Mouse (Mus musculus): ENCODE results near the gene Tmem218.

The Tmem218 gene

DNA sequence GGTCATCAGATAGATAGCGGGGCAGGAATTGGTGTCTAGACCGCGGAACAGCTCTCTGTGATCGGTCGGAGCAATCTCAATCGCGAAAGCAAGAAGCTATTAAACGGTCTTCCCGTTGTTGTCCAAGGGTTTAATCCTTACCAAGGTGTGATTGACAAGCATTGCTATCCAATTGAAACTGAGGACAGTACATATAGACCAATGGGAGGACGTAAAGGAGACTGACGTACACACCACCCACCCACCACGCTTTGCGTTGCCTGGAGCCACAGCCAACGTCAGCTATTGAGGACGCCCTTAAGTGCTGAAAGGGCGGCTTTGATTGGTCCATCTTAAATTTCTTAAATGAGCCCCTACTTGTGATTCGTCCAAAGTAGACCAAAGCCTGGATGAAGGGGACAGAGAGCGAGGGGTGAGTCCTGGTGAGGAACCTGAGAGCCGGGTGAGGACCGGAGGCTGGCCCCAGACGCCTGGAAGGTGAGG lies at the start of gene Tmem218:
Gene Tmem218 (plus strand): TSS at position 295 of the 483 bp plus-strand sequence.
- DNase-seq (ENCODE audit: low read depth, low spot score) = peak; percentile 98

DNA sequence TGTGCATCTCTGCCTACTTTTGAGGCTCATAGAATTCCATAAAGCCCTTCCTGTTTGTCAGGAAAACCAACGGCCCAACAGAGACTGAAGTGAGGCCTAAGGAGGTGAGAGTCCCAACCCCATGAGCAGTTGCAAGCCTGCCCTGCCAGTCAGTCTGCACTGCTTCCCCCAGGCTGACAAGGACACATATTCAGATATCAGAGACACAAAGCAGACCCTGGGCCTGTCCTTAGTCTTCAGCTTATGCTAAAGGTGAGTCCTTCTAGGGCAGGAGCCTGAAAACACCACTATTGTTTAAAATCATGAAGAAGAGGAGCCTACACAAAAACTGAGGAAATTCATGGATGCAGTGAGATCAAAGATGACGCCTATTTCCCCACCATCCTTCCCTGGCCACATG lies 47.3 kb upstream of the Tmem218 start:
- DNase-seq (ENCODE audit: low read depth, low spot score) = no peak

DNA sequence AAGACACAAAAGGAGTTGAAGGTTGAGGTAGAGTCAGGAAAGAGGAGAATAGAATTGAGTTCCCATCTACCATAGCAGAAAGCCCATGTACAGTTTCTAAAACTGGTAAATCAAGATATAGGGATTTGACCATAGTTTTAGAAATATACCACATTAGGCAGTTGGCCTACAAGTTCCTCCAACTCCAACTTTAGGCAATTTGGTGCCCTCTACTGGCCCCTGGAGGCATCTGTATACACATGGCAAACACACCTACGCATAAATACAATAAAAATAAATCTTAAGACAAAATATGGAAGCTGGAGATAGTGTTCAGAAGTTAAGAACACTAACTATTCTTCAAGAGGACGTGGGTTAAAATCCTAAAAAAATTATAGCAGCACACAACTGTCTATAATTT lies 41.1 kb upstream of the Tmem218 start:
- no peak for DNase-seq (ENCODE audit: low read depth, low spot score)

DNA sequence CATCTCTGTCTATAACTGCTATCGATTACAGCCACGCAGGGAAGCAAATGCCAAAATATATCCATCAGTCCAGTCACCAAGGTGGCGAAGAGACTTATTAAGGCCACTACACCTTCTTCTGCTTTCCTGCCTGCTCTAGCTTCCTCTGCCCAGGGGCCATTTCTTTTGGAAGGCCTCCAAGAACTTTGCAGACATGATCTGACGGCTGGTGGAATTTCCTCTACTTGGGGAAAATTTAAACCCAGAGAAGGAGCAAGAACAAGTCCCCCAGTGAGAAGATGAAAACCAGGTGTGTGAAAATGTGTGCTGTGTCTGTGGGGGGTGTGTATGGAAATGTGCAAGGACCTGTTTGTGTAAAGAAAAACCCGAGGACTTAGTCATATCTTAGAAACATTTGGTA lies 34.6 kb upstream of the Tmem218 start:
- DNase-seq (ENCODE audit: low read depth, low spot score) = no peak

DNA sequence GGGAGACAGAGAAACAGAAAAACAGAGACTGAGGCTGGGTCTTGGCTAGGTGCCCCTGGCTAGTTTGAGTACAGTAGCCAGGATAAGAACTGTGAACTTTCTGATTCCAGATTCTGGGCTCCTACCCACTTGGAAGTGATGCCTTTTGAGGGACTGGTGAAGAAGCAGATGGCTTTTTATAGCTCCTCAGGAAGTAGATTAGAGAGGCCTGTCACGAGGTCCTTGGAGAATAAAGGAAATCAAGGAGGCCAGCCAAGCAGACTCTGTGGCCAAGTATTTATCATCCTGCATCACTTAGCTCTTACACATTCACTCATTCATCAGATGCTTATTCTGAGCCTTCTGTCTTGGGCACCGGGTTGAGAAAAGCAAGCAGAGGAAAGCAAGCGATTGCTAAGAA lies 32.0 kb upstream of the Tmem218 start:
- DNase-seq (ENCODE audit: low read depth, low spot score) = no peak

DNA sequence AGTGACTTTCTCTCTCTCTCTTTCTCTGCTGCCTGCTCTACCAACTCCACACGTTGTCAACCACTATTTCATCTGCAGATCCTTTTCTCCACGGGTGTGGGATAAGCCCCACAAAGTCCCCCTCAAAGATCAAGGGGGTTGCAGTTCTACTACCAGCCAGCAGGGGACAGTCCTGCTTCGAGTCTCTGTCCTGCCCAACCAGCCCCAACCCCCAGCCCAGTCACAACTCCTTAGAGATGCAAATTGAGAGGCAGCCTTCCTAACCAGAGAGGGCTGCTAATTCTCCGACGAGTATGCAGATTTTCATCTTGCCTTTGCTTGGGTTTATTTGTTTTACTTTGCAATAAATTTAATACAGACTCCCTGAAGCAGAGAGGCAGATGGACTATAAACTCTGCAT lies 30.9 kb upstream of the Tmem218 start:
- DNase-seq (ENCODE audit: low read depth, low spot score) = peak; percentile 72

DNA sequence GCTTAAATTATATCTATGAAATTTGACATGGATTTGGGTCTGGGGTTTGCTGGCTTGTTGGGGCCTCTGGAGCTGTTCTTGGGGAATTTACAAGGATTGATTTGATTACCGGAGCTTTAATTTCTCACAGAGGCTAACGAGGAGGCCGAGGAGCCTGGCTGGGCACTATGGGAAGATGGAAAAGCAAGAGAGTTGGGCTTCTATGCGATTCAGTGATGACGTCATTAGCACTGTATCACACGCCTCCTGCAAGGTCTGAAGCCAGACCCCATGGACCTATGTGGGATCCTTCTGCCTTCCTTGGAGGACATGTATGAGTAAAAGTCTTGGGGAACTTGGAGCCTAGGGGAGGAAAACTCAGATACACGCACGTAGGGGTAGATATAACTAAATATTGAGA lies 30.5 kb upstream of the Tmem218 start:
- no peak for DNase-seq (ENCODE audit: low read depth, low spot score)

DNA sequence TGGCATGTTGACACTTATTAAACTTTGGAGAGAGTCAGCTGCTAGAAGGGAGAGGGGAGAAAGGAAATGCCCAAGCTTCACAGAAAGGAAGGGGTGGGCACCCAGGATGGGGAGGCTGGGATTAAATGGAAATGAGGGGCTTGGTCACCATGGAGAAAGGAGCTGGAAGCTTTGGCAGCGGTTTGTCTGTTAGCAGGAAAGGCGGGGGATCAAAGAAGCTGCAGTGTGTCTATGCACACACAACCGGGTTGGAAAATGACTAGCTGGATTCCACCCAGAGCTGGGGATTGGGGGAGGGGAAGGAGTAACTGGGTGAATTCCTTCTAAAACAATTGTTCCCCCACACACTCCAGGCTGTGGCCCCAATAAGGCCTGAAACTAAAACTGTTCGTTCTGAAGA lies 29.1 kb upstream of the Tmem218 start:
- DNase-seq (ENCODE audit: low read depth, low spot score) = no peak

DNA sequence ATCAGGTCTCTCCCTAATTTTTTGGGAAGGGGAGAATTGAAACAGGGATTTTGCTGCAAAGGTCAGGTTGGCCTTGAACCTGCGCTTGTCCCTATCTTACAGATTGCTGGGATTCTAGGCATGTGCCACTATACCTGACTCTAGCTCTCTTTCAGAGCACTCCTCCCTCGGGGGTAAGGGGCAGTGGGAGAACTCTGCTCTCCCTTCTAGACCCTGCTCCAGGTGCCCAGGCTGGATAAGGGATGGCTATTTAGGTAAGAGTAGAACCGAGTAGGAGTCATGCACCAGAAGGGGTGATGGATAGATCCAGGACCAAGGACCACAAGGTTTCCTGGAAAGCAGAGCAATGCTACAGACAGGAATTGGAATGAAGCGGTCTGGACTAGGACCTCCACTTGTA lies 28.4 kb upstream of the Tmem218 start:
- no peak for DNase-seq (ENCODE audit: low read depth, low spot score)

DNA sequence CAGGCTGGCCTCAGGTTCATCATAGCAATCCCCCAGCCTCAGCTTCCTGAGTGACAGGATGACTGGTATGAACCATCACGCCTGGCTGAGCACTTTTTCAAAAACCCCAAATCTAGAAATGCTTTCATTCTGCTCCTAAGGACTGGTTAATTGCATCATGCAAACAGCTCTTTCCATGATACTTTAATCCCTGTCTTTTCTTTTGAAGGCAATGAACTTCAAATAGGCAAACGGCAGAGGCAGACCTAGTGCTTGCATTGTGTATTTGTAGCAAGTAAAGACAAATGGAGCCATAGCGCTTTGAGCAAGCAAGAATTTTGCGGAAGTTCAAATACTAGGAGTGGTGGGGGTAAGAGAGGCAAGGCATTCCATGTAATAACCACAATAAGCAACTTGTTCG lies 26.4 kb upstream of the Tmem218 start:
- no peak for DNase-seq (ENCODE audit: low read depth, low spot score)

DNA sequence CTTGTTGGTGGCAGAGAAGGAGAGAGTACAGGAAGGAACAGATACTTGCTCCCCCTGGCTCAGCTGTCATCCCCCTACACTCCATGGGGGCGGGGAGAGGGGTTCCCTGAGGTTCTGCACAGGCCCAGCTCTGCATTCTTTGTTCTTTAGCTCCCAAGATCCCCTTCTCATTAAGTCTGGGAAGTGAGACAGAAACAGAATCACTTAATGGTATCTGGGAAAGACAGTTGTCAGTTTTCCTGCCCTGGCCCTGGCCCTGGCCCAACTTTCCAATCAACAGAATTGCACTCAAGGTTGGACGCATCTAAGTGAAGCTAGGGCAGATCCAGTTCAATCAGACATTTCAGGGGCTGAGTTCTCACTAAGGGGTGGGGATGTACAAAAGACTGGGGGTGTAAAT lies 24.8 kb upstream of the Tmem218 start:
- DNase-seq (ENCODE audit: low read depth, low spot score) = no peak

DNA sequence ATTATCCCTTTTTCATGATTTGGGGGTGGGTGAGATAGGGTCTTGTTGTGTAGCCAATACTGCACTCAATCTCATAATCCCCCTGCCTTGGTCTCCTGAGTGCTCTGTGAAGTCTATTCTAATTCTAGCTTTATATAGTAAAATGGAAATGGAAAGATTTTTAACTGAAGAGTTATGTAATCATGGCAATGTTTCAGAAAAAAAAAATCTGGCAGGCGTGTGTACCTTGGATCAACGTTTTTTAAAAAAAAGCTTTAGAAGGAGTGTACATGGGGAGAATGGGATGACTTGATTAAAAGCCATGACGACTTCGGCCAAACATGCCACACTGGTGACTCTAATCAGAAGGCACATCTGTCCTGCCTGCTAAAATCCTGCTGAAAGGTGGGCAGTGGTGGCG lies 20.6 kb upstream of the Tmem218 start:
- no peak for DNase-seq (ENCODE audit: low read depth, low spot score)

DNA sequence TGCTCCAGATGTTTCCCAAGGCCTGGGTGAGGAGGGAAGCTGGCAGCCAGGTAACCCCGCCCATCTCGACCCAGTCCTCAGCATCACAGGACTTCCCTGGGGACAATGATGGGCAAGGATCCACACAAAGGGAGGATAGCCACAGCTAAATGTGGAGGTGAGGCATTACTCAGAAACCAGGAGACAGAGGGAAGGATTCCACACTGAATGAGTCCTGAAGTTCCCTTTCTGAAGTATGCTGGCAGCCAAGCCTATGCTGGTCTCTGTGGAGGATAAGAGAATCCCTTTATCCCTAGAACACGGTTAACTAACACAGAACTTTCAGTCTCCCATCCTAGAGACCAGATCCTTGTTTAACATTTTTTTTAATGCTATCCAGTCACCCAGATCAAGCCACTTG lies 20.0 kb upstream of the Tmem218 start:
- DNase-seq (ENCODE audit: low read depth, low spot score) = no peak

DNA sequence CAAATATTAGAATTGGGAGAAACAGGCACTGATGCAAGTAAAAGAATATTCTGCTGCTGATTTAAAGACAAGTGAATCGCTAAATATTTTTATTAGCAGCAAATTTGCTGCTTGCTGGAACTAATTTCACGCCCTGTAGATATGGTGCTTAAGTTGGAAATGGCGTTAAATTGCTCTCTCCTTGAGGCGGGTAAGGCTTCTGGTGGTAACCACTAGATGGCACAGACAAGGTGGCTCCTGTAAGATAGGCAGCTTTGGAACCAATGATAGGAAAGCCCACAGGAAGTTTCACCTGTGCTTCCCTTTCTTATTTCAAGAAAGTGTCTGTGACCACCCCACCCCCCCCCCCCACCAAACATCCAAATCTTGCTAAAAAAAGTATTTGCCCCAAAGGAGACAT lies 11.0 kb upstream of the Tmem218 start:
- no peak for DNase-seq (ENCODE audit: low read depth, low spot score)

DNA sequence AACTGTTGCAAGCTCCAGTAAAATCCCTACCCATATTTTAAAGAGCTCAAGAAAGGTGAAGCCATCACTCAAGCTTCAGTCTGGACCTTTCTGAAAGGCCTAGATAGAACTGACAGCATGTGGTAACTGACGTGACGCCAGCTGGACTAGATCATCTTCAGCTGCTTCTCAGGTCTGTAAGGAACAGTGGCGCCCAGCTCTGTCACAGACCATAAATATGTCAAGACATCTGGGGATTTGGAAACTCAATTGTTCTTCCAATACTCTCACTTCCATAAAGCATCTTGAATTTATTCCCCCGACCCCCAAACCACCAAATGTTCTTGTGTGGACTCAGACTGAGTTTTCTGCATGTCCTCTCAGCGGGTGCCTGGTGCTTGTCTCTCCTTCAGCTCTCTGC lies 7.6 kb upstream of the Tmem218 start:
- no peak for DNase-seq (ENCODE audit: low read depth, low spot score)

DNA sequence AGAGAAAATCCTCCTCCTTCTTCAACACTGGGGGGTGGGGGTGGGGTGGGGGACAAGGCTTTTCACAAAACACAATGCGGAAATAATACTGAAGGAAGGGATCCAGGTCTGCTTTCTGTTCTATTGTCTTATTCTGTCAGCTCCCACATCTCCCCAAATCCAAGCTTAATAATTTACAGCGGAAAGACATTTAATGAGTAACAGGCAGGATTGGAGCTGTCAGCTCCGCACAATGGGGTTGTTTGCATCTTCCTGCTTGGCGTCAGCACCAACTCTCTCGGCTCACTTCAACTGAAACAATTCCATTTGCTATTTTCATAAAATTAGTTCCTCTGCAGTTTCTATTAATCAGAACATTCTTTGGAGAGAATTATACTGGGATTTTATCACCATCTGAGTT lies 4.1 kb upstream of the Tmem218 start:
- DNase-seq (ENCODE audit: low read depth, low spot score) = no peak

DNA sequence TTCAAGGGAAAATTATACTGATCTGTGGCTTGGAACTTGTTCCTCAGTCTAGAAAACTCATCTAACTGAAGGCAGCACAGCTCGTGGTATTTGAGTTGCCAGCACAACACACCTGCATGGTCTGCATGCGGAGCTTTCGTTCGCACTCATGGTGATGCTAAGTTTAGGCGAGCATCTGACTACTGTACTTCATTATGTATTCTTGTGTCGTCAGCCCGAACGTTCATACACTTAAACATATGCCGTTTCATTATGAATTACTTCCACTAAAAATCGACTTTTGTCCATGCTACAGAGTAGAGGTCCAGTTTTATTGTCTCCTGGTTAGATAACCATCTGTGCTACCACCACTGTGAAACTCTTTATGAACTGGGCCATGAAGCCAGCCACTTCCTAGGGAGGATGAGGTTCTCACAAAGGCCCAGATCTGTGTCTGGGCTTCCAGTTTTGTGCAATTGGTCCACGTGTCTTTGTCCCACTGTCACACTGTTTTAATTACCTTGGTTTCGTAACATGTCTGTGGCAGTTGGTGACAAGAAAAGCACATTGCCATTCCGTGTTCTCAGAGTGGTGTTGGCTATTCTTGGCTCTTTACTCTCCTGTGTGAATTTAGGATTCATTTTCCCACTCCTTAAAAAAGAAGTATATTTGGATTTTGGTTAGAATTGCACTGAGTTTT lies 5.2 kb downstream of the Tmem218 start:
- no peak for DNase-seq (ENCODE audit: low read depth, low spot score)

DNA sequence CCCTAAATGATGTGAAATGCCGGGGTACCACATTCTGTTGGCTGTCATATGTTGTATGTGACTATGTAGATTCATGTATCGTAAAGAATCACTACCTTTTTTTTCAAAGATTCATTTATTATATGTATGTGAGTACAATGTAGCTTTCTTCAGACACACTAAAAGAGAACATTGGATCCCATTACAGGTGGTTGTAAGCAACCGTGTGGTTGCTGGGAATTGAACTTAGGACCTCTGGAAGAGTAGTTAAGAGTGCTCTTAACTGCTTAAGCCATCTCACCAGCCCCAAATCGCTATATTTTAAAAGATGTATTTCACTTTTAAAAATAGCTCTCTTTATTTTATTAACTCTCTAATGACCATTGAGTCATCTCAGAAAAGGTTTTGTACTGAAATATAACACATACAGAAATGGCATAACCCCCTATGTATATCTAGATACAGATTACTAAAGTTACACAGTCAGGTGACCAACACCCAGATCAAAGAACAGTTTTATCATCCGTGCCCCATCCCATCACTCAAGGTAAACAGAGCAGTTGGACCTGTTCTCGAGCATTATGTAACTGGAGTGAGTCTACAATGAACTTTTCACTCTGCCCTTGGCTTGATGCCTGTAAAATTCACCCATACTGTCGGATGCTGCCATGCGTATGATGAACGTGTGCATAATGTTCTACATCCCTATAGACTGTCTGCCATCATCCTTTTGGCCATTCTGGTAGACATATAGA lies 6.5 kb downstream of the Tmem218 start:
- DNase-seq (ENCODE audit: low read depth, low spot score) = no peak

DNA sequence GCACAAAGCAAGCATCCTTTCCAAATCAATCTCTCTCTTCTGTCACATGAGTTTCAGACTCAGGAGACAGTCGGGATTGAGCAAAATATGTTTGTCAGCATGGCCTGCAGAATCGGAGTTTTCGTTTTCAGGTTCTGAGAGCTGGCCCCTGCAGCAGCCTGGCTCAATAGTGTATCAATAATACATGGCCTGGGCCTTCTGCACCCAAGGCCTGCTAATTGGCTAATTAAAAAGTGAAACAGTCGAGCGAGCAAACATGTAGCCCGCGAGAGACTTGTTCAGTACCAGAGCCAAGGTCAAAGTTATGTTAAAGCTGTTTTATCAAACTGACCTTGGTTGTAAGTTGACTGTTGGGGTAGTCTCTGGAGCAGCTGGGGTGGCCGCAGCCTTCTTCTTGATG lies 12.7 kb downstream of the Tmem218 start:
- DNase-seq (ENCODE audit: low read depth, low spot score) = no peak

DNA sequence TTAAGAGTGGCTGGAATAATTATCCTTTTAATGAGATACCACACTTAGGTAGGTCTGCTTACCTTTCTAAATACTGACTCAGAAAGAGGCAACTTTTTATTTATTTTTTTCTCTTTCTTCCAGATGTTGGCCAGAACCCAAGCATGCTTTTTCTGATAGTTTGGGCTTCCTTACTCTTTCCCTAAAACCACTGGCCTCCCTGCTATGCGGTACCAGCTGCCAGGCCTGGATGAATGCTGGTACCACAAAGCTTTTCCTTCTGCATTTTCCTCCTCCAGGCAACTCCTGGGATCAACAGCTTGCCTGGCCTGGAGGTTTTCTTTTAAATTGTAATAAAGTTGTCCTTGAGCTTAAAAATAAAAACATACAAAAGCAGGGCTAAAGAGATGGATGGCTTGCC lies 17.6 kb downstream of the Tmem218 start:
- no peak for DNase-seq (ENCODE audit: low read depth, low spot score)

DNA sequence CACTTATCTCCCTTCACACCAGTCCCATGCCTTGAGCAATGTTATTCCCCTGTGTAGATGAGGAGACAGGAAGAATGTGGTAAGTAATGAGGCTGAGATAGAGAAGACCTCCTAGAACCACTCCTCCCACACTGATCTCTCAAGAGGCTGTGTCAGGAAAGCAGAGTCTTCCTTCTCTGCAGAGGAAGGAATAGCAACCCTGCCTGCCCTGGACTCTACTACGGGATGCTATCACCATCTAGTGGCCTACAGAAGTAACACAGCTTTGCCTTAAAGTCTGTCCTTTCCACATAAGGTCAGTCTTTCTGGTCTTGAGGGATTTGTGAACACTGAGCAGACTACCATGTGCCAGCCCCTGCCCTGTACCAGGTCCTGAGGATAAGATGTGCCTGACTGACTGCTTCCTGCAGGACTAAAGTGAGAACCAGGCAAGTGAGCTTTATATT lies 21.9 kb downstream of the Tmem218 start:
- DNase-seq (ENCODE audit: low read depth, low spot score) = peak; percentile 76

DNA sequence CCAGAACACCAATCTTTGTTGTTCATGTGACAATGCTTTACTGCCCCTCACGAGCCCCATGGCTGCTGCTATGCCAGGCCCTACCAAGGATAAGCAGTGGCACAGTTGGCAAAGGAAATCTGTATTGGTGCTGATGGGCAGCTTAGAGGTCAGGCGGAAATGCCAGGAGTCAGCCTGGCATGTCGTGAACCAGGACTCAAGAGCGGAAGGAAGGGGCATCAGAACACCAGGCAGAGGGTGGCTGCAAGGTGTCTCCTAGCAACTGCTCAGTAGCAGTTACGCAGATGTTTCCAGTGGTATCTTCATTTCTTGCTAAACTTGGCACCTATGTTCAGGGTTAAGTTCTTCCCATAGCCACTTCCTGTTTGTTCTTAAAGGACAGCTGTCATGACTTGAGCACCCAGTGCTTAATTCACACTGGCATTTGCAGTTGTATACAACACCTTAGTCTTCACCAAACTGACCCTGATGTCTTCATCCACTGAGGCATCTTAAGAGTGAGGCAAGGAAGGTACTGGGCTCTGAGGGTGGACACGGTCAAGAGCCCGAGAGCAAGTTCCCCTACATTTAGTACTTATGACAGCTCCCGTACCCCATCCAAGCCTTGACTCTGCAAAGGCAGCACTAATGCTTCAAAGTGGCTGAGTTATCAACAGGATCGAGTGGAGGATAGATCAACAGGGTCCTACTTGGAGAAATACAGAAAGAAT lies 22.6 kb downstream of the Tmem218 start:
- DNase-seq (ENCODE audit: low read depth, low spot score) = peak; percentile 64

Measured in CD4-positive, CD25-positive, alpha-beta regulatory T cell, adult 2 months (primary cell).